Comparison of ENCODE assay signal across 11 mouse cellular contexts in genomic region chr8:91528967-91529366, GRCm38 (mm10).
DNase-seq lines count a peak whose midpoint lies in the region; ATAC-seq and TF ChIP-seq lines count a peak whose summit lies in the region.
"Had no signal": no experiment of that assay in that cellular context is flagged by ENCODE, and none has a peak within 500 bp of the region (broad histone marks: within the 10 kb centered on the region; RNA-seq: fewer than 3 reads in every experiment).

No protein-coding gene starts in this region.

- peak; percentile 37 to 43 for DNase-seq in cerebellum, postnatal 10 days
- no peak for DNase-seq in cerebellum, adult 11 months
- peak; percentile 67 for DNase-seq in kidney, postnatal 14 days
- DNase-seq in lung, postnatal 0 days (ENCODE audit: low spot score), result peak; percentile 41
- no peak for DNase-seq in lung, postnatal 25 days (ENCODE audit: low spot score)
- DNase-seq in lung, postnatal 4 days, result peak; percentile 34 to 58
- DNase-seq in neural tube, embryonic 10.5 days (ENCODE audit: extremely low spot score, low spot score), result no peak
- DNase-seq: heart, adult 2 months had no signal

- no peak overlapping the region for H3K27ac ChIP-seq in kidney, embryonic 14.5 days (ENCODE audit: low read depth, low read length)
- H3K27ac ChIP-seq in lung, postnatal 0 days (ENCODE audit: low read length), result no peak overlapping the region
- H3K27ac ChIP-seq: heart, adult 2 months; limb, embryonic 13.5 days; neural tube, embryonic 15.5 days had no signal

- TF ChIP-seq EP300 in lung, postnatal 0 days (IDR thresholded peaks at IDR 0.05), result no peak

- no peaks in the 10 kb centered on the region for H3K9me3 ChIP-seq in kidney, embryonic 14.5 days (ENCODE audit: control insufficient read depth, low read length)
- H3K9me3 ChIP-seq in lung, postnatal 0 days (ENCODE audit: low read length), result no peaks in the 10 kb centered on the region
- H3K9me3 ChIP-seq: limb, embryonic 13.5 days; neural tube, embryonic 15.5 days had no signal

- TF ChIP-seq CTCF in lung, postnatal 0 days (IDR thresholded peaks at IDR 0.05), result no peak

- H3K4me3 ChIP-seq in kidney, embryonic 14.5 days (ENCODE audit: low read length), result no peak overlapping the region
- no peak overlapping the region for H3K4me3 ChIP-seq in lung, postnatal 0 days (ENCODE audit: low read depth, low read length)
- H3K4me3 ChIP-seq: heart, adult 2 months; limb, embryonic 13.5 days; neural tube, embryonic 15.5 days had no signal

- H3K4me2 ChIP-seq in kidney, embryonic 14.5 days (replicated peaks; ENCODE audit: low read depth, low read length), result no peak overlapping the region
- H3K4me2 ChIP-seq in lung, postnatal 0 days (replicated peaks; ENCODE audit: low read depth, low read length), result no peak overlapping the region
- H3K4me2 ChIP-seq: limb, embryonic 13.5 days; neural tube, embryonic 15.5 days had no signal

- no peaks in the 10 kb centered on the region for H3K36me3 ChIP-seq in kidney, embryonic 14.5 days (ENCODE audit: control insufficient read depth, insufficient read depth, low read length)
- no peaks in the 10 kb centered on the region for H3K36me3 ChIP-seq in lung, postnatal 0 days (ENCODE audit: insufficient read depth, low read length)
- H3K36me3 ChIP-seq: neural tube, embryonic 15.5 days had no signal

- peaks cover 28% of the 10 kb centered on the region for H3K4me1 ChIP-seq in kidney, embryonic 14.5 days (ENCODE audit: control insufficient read depth, insufficient read depth, low read length)
- H3K4me1 ChIP-seq in lung, postnatal 0 days (ENCODE audit: insufficient read depth, low read depth, low read length), result no peaks in the 10 kb centered on the region; the same call in 1 of the 2 replicates

- no peak for ATAC-seq in kidney, embryonic 14.5 days (ENCODE audit: low FRiP score, low TSS enrichment)
- ATAC-seq in lung, postnatal 0 days, result no peak

- WGBS in kidney, embryonic 14.5 days, result 49% methylated on average over 2 of the region's 2 CpGs
- WGBS in lung, postnatal 0 days, result 52% methylated on average over 2 of the region's 2 CpGs

- H3K9ac ChIP-seq in kidney, embryonic 14.5 days (ENCODE audit: low read depth, low read length), result no peak overlapping the region
- H3K9ac ChIP-seq in lung, postnatal 0 days (replicated peaks; ENCODE audit: low read depth), result no peak overlapping the region
- H3K9ac ChIP-seq: limb, embryonic 13.5 days; neural tube, embryonic 15.5 days had no signal

- H3K27me3 ChIP-seq in kidney, embryonic 14.5 days (ENCODE audit: control insufficient read depth, insufficient read depth, low read length), result peaks cover 4% of the 10 kb centered on the region; the same call in 1 of the 2 replicates
- no peaks in the 10 kb centered on the region for H3K27me3 ChIP-seq in lung, postnatal 0 days (replicated peaks; ENCODE audit: insufficient read depth, low read length)

Comparison
In these comparisons a context has a peak if more than half of its experiments do, and no peak if none do; other contexts are left out.
1. DNase-seq: peak in cerebellum, postnatal 10 days (2 of 2), kidney, postnatal 14 days (single experiment), lung, postnatal 0 days (single experiment) and lung, postnatal 4 days (2 of 2); none in cerebellum, adult 11 months (single experiment), lung, postnatal 25 days (single experiment) and neural tube, embryonic 10.5 days (single experiment).